Mouse (Mus musculus) layer of hippocampus, adult 2 months (tissue): ENCODE results near the gene Glp2r. TPM values are rescaled to one million over a fixed set of nuclear protein-coding genes. Genes with fewer than 3 reads are reported as not detected.

Experiments used
- DNase-seq, 2 experiments: peaks; one replicate each; pipeline ENCODE4 v3.0.0; 2022; ENCODE audit warnings: low spot score in 2 of 2
- H3K27ac ChIP-seq: fragments of 200-600 bp; 2 replicates; pipeline ENCODE4 v1.8.1; 2022
- H3K4me3 ChIP-seq: fragments of 200-600 bp; 2 replicates; pipeline ENCODE4 v1.8.1; 2022; ENCODE audit warnings: mild to moderate bottlenecking
- CTCF ChIP-seq: fragments of 200-600 bp; conservative IDR thresholded peaks from 2 replicates; pipeline ENCODE4 v1.8.1; 2022; ENCODE audit warnings: antibody characterized with exemption, mild to moderate bottlenecking, moderate library complexity
- total RNA-seq, 2 experiments: library from RNA; stranded (reverse); gene quantifications; 2 replicates each; pipeline ENCODE4 v1.2.3; 2021

Glp2r gene
- total RNA-seq, 2 experiments from 2014 or later = 1.7 to 2.7 TPM

GRCm38 (mm10) chr11:67653521-67654090, 117.3 kb downstream of the Glp2r start:
- Histone ChIP-seq H3K4me3 (no peak overlapping the region; the same call in 1 of the 2 replicates), H3K27ac (peak overlapping the region; percentile 87)
- no peak for TF ChIP-seq CTCF
- no peak for DNase-seq

- Histone ChIP-seq H3K27ac (peak overlapping the region; percentile 87), H3K4me3 (peak overlapping the region; percentile 23)
- DNase-seq = no peak
- TF ChIP-seq CTCF = no peak
Measured at GRCm38 (mm10) chr11:67652893-67653255, 118.1 kb downstream of the Glp2r start.

- peak; percentile 74 for TF ChIP-seq CTCF
- DNase-seq = no peak
- peak overlapping the region; percentile 23 for H3K4me3 ChIP-seq
- H3K27ac ChIP-seq = peak overlapping the region; percentile 87
Measured at GRCm38 (mm10) chr11:67652194-67652892, 118.6 kb downstream of the Glp2r start.

GRCm38 (mm10) chr11:67651731-67652130, 119.2 kb downstream of the Glp2r start:
- no peak for DNase-seq
- no peak for TF ChIP-seq CTCF
- H3K27ac ChIP-seq = peak overlapping the region; percentile 87
- no peak overlapping the region for H3K4me3 ChIP-seq

GRCm38 (mm10) chr11:67649971-67650707, 120.8 kb downstream of the Glp2r start:
- TF ChIP-seq CTCF = peak; percentile 70
- H3K27ac ChIP-seq = peak overlapping the region; percentile 53; the same call in 1 of the 2 replicates
- DNase-seq = no peak
- H3K4me3 ChIP-seq = no peak overlapping the region

GRCm38 (mm10) chr11:67648651-67649407, 122.1 kb downstream of the Glp2r start:
- Histone ChIP-seq H3K4me3 (no peak overlapping the region), H3K27ac (peak overlapping the region; percentile 78)
- no peak for TF ChIP-seq CTCF
- peak; percentile 68 to 80 for DNase-seq

GRCm38 (mm10) chr11:67647745-67648144, 123.2 kb downstream of the Glp2r start:
- Histone ChIP-seq H3K4me3 (no peak overlapping the region), H3K27ac (peak overlapping the region; percentile 78)

GRCm38 (mm10) chr11:67644632-67645149, 126.3 kb downstream of the Glp2r start:
- Histone ChIP-seq H3K4me3 (no peak overlapping the region), H3K27ac (peak overlapping the region; percentile 23; the same call in 1 of the 2 replicates)
- no peak for DNase-seq
- TF ChIP-seq CTCF = no peak

More at GRCm38 (mm10) chr11:67647745-67648144, 123.2 kb downstream of the Glp2r start:
- DNase-seq = peak; percentile 66 to 83
- TF ChIP-seq CTCF = peak; percentile 96

GRCm38 (mm10) chr11:67643465-67643864, 127.5 kb downstream of the Glp2r start:
- peak overlapping the region; percentile 64; the same call in 1 of the 2 replicates for H3K27ac ChIP-seq
- no peak overlapping the region for H3K4me3 ChIP-seq
- no peak for DNase-seq
- TF ChIP-seq CTCF = no peak

GRCm38 (mm10) chr11:67642835-67643234, 128.1 kb downstream of the Glp2r start:
- no peak for DNase-seq
- H3K27ac ChIP-seq = peak overlapping the region; percentile 64; the same call in 1 of the 2 replicates
- TF ChIP-seq CTCF = no peak
- H3K4me3 ChIP-seq = no peak overlapping the region

GRCm38 (mm10) chr11:67642421-67642820, 128.5 kb downstream of the Glp2r start:
- H3K4me3 ChIP-seq = no peak overlapping the region
- H3K27ac ChIP-seq = peak overlapping the region; percentile 64; the same call in 1 of the 2 replicates
- no peak for DNase-seq
- no peak for TF ChIP-seq CTCF

GRCm38 (mm10) chr11:67640299-67640698, 130.7 kb downstream of the Glp2r start:
- no peak for DNase-seq
- Histone ChIP-seq H3K27ac (no peak overlapping the region), H3K4me3 (no peak overlapping the region)
- TF ChIP-seq CTCF = no peak

- DNase-seq = no peak
- H3K27ac ChIP-seq = no peak overlapping the region
- no peak for TF ChIP-seq CTCF
- no peak overlapping the region for H3K4me3 ChIP-seq
Measured at GRCm38 (mm10) chr11:67638401-67638800, 132.6 kb downstream of the Glp2r start.
